Mouse (Mus musculus) activated CD4-positive, CD25-positive, alpha-beta regulatory T cell, adult 4 months (primary cell): ENCODE measurements around the gene Gpc3. TPM values are rescaled to one million over a fixed set of nuclear protein-coding genes. Genes with fewer than 3 reads are reported as not detected.

Experiments used
- ATAC-seq: one replicate; pipeline ENCODE4 v1.8.0; 2017
- polyA plus RNA-seq, 2 experiments: library from polyadenylated mRNA; unstranded; fragments of 100-300 nt; shearing (Covaris generic); gene quantifications; one replicate each; pipeline ENCODE4 v1.2.1; 2017

Gpc3 gene
- polyA plus RNA-seq, result not detected

DNA sequence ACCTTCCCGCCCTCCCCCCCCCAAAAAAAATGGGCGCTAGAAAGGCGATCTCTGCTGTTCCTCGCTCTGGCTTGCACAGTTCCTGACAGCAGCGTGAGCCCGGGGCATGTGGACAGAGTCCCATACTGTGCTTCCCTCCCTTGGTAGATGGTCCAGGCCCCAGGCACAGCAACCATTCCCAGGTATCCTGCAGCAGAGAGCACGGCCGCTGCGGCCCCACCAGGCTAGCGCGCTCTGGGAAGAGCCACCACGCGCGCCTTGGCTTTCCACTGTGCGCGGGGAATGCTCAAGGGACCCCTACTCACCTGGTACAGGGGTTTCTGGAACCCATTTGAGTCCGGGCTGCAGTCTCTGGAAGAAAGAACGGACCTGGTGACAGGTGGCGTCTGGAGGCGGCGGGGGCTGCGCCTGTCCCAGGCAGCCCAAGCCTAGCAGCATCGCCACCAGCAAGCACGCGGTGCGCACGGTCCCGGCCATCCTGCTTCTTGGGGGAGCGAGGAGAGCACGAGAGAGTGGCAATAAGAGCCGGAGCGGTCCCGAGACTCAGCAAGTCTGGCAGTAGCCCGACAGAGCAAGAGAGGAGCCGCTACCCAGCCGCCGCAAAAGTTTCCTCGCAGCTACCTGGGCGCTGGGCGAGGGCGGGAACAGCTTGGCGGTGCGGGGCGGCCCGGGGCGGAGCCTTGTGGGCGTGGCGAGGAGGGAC is at the start of gene Gpc3:
Gene Gpc3, minus strand, starts transcription at position 623 of the 703 bp plus-strand sequence.
- no peak for ATAC-seq

DNA sequence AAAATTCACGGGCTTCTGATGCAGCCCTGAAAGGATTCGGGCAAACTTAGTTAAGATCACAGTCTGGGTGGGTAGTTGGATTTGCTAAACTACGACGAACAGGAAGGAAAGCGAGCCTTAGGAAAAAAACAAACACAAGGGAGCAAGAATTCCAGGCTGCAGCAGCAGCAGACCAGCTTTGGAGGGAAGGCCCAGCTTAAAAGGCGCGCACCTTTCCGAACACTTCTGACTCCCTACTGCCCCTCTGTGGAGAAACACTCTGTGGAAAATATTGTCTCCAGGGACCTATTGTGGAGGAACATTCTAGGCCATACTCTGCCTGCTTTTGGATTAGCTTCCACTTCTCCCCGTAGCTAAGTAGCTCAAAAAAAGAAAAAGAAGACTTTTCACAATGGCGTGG is 38.2 kb upstream of the Gpc3 start:
- no peak for ATAC-seq

DNA sequence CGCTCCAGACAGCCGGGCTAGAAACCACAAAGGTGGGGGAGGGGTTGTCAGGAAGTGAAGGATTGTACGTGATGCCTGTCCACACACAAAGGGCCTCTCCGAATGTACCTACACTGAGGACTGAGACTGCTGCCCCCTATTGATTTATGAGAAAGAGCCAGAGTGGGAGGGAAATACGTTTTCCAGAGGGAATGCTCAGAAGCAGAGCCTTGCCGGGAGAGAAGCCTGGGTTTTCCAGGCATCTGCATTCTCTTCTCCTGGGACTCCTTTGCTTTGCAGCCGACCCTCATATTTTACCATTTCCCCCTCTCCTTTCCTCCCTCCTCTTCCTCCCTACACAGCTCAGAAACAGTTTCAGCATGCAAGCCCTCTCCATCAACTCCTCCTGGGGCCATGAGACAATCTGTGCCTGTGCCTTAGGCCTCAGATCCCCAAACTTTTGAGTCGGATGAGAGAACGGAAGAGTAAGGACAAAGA is 37.8 kb upstream of the Gpc3 start:
- no peak for ATAC-seq

DNA sequence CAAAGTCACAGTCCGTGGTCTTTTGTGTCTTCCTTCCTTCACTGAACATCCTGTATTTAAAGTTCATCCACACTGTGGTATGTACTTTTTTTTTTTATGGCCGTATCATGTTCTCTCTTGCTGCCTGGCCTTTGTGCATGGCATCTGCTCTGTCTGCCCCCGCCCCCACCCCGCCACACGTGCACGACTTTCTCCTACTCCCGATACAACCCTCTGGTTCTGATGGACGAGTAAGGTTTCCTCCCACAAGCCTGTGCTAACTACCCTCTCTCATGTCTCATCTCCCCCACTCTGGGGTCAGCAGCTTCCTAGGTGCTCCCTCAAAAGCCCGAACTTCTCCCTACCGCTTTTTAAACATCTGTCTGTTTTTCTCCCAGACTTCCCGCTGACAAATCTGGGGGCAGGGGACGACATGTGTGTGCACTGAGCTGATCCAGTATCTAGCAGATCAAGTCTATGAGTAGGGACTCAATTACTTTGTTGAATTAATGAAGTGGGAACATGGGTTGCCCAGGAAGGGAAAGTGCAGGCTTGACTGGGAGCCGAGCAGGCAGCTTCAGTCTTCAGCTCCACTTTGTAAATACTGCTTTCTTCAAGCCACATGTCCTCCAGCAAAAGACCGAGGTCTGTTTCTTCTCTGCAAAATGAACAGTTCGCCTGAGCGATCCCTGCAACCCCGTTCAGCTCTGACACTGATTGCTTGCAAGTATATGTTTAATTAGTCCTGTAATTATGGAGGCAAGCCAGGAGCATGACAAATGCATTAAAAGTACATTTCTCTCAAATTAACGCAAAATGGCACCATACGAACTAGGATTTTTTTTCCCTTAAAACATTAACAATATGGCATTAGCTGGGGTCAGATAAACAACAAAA is 35.4 kb upstream of the Gpc3 start:
- no peak for ATAC-seq

DNA sequence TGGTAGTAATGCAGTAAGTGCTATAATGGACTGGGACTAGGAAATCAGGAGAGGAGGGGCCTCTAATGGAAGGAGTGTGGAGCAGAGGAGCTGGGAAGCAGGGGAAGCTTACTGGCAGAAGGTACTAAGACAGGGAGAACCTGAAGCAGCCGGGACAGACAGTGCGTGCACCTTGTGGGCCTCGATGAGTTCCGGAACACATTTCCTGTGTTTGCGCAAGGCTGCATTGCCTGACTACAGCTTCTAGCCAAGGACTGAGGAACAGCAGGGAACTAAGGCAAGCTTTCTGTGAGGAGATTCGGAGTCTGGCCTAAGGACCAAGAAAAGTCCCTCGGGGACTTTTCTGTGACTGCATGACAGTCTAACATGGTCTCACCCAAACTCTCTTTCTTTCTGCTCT is 30.6 kb upstream of the Gpc3 start:
- ATAC-seq, result no peak

DNA sequence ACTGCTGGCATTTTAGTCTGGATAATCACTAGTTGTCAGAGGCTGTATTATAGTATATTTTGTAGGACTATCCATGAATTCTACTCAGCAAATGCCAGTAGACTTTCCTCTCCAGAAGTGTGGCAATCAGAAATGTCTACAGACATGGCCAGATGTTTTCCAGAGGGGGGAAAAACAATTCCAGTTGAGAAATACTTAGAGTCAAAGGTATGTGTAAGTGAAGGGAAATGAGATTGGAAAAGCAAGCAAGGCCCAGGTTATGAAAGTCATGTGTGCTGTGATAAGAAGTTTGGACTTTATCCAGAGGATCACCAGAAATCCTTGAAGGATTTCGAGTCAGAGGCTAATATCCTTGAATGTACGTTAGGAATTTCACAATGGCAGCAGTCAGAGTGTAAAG is 29.6 kb upstream of the Gpc3 start:
- ATAC-seq, result no peak

DNA sequence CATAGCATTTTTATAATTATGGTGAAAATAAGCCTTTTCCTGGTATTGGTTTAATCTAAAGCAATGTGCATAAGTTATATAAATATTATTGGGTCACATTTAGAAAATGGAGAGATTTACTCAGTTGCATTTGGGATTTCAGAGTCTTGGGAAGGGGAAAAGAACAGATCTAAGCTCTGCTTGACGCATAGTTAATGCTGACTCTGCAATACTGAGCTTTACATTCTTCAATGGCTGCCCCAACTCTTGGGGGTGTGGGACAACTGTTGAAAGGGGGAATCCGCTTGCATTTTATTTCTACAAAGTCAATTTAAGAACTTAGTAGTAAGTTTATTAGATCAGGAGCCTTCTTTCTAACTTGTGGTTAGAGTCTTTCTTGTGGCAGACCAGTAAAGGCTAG is 28.4 kb upstream of the Gpc3 start:
- no peak for ATAC-seq

DNA sequence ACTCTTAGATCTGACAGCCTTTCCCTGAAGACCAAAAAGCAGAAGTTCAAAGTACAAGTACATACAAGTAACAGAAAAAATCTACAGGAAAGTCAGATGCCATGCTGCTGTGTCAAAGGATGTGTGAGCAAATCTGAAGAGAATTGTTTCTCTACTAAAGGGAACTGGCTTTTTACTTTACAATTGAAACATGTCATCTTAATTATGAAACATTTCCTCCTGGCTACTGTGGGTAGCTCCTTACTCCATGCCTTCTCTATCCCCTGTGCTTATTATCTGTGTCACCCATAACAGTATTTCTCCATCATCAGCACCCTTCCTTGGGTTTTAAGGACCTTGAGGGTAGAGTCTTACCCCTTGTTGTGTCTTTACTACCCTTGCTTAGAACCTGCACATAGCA is 23.7 kb upstream of the Gpc3 start:
- ATAC-seq, result no peak

DNA sequence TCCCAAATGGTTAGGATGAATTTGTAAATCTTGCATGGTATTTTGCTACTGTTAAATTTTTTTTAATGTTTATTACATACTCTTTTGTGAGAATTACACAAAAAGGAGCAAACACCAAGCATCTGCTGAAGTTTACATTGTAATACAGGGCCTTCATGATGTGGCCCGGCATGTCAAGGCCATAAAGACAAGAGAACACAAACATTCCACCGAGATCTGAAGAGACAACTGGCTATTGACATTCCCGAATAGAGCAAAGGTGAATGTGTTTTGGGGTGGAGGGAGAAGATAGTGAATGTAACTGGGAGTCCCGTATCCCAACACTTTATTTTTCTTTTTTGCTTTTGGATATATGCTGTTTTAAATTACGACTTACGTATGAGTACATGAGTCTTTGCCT is 20.2 kb upstream of the Gpc3 start:
- no peak for ATAC-seq

DNA sequence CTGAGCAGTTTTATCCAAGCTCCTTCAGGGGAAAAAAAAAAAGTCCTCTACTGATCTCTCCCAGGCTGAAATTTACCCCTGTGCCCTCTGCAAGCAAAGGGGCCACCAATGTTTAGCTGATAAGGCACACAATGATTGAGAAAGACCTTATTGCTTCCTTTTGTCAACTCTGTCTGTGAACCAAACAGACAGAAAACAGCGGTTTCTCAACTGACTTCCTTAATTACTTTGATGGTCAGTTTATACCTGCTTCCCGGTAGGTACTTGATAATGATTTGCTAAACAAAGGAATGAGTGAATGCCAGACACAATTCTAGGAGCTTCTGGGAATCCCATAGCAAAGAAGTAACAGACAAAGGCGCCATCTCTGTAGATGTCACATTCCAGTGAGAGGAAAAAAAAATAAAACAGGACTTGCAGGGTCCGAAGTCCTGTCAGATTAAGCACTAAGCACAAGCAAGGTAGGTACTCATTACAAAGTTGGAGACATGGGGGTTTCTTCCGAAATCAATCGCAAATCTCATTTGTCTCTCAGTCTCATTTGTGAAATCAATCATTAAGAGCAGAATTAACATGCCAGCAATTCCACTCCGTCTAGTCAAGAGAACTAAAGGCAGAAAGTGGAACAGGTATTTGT is 19.1 kb upstream of the Gpc3 start:
- ATAC-seq, result no peak

DNA sequence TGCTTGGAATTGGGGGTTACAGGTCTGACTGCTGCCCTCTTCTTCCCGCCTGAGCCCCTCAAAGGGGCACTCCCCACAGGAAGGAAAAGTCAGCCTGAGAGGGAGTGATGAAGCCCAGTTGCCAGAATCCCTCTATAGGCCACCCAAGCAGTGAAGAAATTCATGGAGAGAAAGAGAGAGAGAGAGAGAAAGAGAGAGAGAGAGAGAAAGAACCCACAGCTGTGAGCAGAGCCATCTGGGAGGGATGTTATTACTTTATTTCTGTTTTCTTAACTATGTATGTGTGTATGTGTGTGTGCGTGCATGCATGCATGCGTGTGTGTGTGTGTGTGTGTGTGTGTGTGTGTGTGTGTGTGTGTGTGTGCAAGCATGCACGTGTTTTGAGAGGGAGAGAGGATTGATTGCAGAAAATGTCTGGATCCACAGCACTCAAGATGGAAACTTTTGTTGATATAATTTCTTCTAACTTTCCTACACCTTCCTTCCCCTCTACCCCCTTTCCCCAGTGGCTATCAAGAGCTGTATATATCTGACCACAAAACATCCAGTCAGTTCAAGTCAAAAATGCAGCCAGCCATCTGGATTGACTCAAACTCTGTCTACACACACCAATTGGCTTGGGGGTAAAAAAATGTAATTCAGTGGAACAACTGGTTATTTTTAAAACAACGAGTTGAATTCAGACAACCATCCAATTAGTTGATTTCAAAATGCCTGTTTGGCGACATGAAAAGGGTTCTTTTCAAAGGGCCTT is 13.4 kb upstream of the Gpc3 start:
- ATAC-seq, result no peak

DNA sequence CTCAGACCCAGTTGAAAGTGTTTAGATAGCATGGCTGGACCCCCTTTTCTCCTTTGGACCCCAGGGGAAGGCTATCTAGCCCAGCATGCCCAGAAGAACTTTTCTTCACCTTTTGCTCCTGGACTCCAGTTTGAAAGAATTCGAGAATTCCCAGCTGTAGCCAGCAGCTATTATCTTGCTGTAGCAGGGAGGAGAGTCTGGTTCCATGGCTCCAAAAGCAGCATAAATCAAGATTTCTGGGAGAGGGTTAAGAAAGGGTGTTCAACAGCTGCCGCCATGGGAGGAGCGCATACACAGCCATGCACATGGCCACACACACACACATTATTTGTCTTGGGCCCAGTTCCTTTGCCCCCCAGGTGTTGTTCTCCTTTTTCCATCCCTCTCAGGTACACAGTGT is 4.1 kb upstream of the Gpc3 start:
- ATAC-seq, result no peak

DNA sequence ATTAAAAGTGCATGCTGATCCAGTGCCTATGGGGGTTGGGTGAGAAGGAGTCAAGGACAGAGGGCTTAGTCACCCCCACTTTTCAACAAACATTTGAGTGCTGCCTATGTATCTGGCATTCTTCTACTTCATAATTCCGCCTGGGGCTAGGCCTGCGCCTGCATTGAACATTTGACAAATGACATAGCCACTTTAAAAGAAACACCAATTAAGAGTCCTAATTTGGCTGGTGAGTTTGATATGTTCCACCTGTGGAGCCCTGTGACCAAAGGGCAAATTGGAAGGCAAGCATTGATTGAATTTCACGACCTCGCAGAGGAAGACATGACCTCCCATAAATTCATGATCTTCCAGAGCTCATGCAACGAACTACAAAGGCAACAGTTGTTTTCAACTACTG is 2.4 kb upstream of the Gpc3 start:
- ATAC-seq, result no peak

DNA sequence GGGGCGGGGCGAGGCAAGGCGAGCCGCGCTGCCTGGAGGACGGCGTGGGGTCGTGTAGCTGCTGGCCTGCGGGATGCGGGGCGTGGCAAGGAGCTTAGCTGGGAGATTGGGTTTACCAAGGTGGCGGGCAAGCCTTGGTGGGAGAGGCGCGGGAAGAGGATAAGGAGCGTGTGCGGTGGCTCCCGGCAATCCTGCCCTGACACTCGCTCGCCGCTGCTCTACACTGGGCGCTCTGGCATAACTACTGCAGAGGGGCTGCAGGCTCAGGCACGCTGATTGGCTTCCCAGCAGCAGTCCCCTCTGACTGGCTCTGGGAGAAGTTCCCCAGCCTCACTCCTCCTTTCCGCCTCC is 256 bp upstream of the Gpc3 start:
- ATAC-seq, result no peak

DNA sequence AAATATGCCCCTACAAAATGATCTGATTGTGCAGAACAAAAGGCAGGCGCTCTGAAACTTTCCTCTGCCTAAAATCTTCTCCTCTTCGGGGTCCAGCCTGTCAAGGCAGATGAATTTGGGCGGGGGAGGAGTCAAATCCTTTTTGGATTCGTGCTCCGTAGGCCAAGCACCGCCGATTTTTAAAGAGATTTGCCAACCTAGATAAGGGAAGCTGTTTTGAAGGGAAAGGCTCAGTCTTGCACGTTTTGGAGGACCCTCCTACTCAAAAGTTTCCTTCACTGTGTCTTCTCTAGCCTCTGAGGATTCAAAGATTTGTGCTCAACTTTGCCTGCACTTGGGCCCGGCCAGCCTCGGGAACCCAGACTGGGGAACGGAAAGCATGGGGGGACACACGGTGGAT is 944 bp downstream of the Gpc3 start:
- ATAC-seq, result no peak

DNA sequence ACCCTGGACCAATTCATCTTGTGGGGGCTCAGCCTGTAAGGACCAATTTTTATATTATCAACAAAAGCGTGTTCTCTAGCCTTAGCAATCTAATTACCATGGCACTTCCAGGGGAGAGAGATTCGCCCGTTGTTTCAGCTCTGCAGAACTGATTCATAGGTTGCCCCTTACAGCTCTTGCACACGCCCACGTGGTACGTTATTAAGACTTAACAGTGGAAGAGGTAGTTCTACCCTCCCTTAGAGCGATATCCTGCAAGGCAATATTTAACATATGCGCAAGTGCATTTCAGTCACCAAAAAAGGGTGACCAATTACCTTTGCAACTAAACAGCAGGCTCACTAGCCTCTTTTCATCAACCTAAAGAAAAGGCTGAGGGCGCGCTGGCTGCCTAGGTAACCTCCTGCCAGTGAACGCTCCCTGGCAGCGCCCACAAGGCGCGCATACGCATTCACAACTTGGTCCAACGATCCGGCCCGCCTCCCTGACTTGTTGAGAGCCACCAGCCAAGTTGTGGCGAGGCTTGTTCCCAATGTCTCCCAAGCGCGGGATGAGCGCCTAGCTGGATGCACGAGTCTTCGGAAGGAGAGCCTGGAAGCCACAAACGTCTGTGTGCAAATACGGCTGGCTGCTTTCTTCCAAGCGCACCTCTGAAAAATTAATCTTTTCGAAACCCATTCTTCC is 1.6 kb downstream of the Gpc3 start:
- no peak for ATAC-seq

DNA sequence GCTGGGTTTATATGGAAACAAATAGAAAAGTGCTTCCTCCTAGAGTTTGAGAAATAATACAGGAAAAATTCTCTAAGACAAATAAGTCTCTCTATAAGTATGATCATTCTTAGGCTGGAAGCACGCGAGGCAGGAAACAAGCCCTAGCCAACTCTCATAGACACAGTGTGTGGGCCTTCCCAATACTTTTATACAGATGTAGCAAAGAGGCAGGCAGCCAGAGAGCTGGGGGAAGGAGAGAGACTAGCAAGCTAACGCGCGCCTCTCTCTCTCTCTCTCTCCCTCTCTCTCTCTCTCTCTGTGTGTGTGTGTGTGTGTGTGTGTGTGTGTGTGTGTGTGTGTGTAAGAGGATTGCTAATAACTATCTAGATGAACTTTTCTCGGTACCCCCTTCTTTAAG is 2.2 kb downstream of the Gpc3 start:
- no peak for ATAC-seq

DNA sequence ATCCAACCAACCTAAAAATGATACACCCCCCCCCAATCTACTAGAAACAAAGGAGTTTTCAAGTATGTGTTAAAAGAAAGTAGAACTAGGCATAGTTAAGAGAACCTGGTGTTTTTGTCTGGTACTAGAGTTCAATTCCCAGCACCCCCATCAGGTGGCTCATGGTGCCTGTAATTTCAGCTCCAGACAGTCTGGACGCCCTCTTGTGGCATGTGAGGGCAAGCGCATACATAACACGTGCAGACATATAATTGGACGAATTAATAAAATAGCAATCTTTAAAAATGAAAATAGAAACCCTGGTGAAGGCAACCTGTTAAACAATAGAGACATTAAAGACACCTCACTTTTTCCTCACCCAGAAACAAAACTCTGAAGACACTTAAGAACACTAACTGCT is 10.6 kb downstream of the Gpc3 start:
- ATAC-seq, result no peak

DNA sequence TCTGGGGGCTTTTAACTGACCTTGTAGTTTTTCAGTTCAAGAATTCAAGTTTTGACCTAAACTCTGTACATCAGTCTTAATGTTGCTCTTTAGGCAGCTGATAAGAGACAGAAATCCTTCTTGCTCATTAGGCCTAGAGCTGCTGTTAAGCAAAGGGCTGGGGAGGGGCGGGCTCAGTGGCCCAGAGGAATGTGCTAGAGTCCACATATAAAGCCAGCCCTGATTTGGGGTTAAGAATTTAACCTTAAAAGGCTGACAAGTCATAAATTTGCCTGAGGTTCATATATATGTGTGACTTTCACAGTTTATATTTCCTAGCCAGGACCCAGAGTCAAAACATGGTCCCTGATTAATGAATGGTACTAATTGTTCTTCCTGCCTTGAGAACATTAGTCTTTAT is 14.5 kb downstream of the Gpc3 start:
- ATAC-seq, result no peak

DNA sequence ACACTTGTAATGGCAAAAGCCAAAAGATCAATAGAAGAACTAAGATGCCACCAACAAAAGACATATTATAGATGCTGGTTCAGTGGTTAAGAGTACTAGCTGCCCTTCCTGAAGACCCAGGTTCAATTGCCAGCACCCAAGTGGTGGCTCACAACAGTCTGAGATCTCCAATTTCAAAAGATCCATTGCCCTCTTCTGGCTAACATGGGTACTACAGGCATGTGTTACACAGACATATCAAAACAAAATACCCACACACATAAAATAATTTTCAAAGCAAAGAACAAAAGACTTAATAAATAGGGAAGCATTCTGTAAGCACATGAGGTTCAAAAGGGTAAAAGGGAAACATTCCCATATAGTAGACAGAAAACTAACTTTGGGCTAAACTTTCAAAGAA is 26.1 kb downstream of the Gpc3 start:
- ATAC-seq, result no peak

DNA sequence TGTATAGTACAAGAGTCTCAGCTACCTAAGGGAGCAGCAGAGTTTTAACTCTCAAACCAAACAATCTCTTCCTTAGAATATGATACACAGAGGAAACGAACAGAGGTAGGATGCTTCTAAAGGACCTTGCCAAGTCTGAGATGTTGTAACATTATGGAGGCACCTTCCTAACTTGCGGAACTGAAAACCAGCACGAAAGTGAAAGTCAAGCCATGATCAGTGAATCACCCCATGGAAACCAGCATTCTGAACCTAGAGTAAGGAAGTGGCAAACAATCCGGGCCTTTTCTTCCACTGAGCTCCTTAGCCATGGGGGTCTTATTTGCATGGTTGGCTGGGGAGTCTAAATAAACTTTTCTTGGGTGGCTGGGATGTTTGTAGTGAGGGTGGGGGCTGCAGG is 53.8 kb downstream of the Gpc3 start:
- no peak for ATAC-seq

DNA sequence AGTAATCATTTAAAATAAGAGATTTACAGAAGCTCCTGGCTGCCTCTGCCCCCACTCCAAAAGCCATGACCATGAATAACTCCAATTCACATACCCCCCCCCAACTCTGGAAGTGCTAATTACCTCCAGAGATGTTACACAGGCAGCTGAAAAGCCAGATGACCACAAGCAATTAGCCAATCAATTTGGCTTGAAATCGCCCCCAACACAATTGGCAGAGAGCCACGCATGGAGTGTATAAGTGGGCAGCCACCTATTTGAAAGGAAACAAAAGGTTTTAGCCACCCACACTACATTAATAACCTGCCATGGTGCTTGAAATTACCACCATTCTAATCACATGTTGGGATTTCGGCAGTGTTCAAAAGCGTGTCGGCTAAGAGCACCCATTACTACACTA is 55.2 kb downstream of the Gpc3 start:
- ATAC-seq, result no peak
